Mouse (Mus musculus) right cerebral cortex, postnatal 10 days (tissue): ENCODE measurements around the gene Cbx1.
"Not testable (repeated sequence)": the region's sequence is repeated elsewhere in the genome, so short reads cannot be mapped to it uniquely, and the experiment has no call there.

ENCODE experiments used
- DNase-seq, 2 experiments: peaks; one replicate each; pipeline ENCODE4 v3.0.0; 2021; ENCODE audit warnings: low spot score in 2 of 2

Cbx1 gene

DNA sequence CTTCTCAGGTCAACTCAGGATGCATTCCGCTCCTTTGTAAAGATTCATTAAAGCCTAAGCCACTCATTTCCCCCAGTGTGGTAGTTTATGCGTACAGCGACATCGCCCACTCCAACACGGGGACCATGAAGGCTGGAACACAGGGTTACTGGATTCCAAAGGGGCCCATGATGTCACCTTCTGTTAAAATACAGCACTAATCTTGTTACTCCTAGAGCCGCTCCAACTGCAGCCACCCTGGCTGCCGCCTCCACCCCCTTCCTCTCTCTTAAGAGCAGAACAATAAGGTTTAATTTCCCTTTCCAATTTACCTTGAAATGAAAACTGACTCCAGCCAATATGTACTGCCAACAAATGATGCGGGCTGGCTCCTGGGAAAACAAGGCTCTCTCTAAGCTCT, 13.9 kb upstream of the Cbx1 start:
- no peak for DNase-seq

DNA sequence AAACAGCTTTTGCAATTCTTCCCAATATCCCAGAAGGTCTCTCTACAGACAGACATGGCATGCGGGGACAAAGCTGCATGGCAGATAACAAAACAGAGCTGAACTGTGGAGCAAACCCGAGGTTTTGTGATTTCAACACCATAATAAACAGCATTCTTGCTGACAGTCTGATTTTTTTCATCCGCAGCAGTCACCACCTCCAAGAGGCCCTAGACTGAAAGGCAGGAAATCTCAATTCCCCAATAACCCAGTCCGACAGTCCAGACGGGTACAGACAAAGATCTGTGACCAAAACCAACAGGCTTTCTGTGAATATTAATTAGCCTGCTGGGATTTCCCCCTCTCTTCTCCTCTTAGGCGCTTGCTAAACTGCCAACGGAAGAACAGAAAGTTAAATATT, 13.3 kb upstream of the Cbx1 start:
- no peak for DNase-seq

DNA sequence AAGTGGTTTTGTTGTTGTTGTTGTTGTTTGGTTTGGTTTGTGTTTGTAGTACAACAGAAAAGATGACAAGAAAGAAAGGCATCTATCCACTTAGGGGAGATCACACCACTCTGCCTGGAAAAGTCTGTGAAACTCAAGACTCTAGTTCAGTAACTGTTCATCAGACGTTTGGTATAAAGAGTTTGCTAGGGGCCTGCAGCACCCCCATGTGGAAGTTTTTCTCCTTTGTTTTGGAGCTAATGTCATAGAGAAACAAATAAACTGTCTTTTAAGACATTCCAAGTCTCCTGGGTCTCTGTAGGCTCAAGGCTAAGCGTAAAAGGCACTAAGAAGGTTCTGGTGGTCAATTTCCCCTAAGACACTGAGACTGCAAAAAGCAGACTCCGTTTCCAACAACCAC, 12.9 kb upstream of the Cbx1 start:
- DNase-seq: no peak

DNA sequence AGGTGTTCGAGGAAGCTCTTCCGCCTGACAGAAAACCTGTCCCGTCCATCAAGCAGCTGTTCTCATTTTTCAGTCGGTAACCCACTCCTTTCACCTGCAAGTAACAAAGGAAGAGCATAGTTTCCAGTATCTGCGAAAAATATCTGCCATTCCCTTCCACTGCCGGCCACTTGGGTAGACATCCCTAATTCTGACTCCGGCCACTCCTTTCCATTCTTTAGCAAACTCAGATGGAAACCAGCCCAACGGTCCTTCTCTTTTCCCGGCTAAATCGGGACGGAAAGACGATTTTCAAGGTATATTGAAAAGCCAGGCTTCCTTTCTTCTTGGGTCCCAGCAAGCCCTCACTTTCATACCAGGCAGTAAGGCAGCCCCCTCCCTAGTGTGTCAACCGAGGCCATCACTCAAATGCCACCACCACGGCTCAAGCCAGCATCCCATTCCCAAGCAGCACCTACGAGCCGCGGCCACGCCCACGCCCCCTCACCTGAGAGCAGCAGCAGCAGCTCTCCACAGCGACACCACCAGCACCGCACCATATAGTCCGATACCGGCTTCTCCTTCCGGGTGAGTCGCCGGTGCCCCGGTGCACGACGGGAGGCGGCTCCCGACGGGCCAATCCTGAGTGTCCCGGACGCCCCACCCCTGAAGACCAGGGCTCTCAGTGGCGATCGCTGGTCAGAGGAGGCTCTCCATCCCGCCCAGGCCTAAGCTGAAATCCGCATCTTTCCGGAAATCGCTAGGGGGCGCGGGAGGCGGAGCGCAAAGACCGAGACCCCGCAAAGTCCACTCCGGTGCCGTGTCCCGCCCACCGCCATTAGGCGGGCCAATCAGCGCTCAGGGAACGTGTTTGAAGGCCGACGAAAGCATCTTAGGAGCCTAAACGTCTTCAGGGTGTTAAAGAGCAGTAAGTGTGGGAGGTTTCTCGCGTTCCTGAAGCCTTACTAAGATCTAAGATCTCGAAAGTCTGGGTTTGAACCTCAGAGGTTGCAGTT, 11.7 kb upstream of the Cbx1 start, which contains the start of gene Snx11:
Gene Snx11 (minus strand): TSS at position 592 of the 995 bp plus-strand sequence.
- DNase-seq: peak; percentile 99 to 100

DNA sequence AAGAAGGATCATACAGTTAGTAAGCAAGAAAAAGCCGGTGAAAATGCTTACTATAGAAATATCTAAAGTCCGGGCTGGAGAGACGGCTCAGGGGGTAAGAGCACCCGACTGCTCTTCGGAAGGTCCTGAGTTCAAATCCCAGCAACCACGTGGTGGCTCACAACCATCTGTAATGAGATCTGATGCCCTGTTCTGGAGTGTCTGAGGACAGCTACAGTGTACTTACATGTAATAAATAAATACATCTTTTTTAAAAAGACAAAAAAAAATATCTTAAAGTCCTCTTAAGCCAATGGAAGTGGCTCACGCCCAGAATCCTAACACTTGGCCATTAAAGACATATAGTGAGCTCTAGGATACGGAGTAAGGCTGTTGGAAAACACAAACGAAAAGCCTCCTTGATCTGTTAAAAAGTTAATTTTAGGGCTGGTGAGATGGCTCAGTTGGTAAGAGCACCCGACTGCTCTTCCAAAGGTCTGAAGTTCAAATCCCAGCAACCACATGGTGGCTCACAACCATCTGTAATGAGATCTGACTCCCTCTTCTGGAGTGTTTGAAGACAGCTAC, 10.8 kb upstream of the Cbx1 start:
- not testable (repeated sequence) for DNase-seq

DNA sequence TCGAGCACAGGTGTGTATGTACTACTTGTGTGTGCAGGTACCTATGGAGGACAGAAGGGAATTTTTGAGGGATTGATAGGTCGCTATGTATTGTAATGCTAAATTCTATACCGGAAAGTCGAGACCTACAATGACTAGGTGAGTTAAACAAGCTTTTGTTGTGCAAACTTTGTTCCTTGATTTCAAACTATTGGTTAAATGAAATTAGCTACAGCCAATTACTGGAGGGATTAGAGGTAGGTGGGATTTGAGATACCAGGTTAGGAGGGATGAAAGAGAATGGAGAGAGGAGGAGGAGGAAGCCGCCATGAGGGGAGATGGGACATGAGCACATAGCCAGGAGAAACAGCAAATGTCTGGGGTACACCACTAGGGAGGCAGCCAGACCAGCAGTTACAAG, 8.6 kb upstream of the Cbx1 start:
- DNase-seq: no peak

DNA sequence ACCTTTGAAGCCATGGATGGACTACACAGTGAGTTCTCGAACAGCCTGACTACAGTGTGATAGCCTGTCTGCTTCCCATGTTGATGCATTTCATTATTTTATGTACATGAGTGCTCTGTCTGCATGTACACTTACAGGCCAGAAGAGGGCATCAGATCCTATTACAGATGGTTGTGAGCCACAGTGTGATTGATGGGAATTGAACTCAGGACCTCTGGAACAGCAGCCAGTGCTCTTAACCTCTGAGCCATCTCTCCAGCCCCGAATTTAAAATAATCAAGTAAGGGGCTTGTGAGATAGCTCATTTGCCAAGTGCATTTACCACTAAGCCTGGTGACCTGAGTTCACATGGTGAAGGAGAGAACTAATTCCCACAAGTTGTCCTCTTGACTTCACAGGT, 7.5 kb upstream of the Cbx1 start:
- no peak for DNase-seq

DNA sequence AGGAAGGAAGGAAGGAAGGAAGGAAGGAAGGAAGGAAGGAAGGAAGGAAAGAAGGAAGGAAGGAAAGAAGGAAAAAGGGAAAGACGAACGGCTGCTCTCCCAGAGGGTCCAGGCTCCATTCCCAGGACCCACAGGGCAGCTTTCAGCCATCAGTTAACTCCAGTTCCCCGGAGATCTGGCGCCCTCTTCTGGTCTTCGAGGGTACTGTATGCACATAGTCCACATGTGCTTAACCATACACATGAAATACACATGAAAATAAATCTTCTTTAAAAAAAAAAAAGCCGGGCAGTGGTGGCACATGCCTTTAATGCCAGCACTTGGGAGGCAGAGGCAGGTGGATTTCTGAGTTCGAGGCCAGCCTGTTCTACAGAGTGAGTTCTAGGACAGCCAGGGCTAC, 4.1 kb upstream of the Cbx1 start:
- DNase-seq: peak; percentile 55 to 76

DNA sequence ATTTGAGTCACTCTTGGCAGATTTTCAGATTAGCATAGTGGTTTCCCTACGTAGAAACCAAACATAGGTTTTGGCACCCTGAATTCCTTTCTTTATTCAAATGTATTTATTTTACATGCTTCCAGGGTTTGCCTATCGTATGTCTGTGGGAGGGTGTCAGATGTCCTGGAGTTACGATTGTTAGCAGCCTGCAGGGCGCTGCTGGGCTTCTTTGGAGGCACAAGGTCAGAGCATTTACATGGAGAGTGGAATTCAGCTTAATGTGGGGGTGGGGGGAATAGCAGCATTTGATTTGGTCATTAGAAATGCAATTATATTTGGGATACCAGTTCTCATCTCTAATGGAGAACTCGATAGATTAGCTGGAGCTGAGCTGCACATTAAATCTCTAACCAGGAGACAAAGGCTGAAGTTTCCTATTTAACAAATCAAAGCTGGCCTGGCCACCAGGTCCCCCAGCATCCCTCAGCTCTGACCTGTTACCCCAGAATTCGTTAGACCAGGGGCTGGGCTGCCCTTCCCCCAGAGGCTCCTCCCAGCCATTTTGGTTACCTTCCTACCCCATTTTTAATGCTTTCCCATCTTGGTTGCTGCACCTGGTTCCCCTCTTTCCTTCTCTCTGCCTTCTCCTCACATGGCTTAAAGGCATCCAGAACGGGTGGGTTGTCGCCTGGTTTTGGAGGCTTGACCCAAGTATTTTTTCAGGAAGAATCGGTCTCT, 2.0 kb upstream of the Cbx1 start:
- no peak for DNase-seq

DNA sequence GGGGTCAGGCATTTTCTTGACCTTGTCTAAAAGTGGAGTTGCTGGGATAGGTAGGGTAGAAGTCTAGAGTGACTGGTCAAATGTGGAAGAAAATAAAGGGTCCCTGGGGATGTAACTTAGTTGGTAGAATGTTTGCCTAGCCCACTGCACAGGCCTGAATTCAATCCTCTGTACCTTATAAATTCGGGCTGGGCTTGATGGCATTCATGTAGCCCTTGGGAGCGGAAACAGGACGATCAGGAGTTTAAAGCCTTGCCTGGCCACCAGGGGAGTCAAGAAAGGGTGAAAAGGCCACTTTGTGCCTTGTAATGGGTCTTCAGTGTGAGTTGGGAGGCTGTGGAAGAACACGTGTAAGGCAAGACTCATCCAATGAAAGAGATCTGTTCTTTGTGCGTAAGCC, 1.1 kb downstream of the Cbx1 start:
- DNase-seq: no peak

DNA sequence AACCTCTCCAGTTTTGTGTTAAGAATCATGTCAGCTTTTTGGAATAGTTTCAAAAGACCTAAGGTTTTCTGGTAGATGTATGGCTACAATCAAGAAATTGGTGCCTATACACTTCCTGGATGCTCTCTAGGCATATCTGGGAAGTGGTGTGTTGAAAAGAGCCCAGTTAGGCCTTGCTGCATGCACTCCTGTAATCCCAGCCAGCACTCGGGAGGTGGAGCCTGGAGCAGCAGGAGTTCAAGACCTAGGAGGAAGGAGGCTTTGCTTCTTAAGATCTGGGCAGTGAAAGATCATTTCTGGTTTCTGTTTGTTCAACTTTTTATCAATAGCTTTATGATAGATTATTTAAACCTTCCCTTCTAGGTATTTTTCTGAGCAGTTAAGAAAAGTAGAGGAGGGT, 1.8 kb downstream of the Cbx1 start:
- DNase-seq: no peak

DNA sequence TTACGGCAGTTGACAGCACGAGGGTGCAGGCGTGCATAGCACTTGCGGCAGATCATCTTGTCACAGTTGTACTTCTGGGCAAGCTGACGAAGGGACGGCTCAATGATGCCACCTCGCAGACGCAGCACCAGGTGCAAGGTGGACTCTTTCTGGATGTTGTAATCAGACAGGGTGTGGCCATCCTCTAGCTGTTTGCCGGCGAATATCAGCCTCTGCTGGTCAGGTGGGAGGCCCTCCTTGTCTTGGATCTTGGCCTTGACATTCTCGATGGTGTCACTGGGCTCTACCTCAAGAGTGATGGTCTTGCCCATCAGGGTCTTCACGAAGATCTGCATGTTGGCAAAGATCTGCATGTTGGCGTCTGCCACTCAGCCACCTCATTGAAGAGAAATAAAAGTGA, 6.6 kb downstream of the Cbx1 start:
- DNase-seq: no peak

DNA sequence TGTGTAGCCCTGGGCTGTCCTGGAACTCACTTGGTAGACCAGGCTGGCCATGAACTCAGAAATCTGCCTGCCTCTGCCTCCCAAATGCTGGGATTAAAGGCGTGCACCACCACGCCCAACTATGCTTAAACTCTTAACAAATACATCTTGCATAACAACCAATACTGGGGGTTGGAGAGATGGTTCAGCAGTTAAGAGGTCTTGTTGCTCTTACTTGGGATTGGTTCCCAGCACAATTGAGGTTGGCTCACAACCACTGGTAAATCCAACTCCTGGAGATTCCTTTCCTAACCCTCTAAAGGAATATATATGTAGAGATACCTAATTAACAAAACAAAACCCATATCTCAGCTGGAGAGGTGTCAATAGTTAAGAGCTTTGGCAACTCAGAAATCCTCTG, 7.2 kb downstream of the Cbx1 start:
- no peak for DNase-seq

DNA sequence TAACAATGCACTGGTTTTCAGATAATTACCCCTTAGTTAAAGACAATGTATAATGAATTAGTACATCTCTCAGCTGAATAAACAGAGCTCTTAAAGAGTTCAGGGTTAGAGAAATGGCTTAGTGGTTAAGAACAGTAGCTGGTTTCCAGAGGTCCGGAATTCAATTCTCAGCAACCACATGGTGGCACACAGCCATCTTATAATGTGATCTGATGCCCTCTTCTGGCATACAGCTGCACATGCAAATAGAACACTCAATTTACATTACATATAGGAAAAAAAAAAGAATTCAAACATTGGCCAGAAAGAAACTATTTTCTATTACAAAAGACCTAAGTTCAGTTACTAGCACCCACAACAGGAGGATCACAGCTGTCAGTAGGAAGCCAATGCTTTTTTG, 7.7 kb downstream of the Cbx1 start:
- no peak for DNase-seq

DNA sequence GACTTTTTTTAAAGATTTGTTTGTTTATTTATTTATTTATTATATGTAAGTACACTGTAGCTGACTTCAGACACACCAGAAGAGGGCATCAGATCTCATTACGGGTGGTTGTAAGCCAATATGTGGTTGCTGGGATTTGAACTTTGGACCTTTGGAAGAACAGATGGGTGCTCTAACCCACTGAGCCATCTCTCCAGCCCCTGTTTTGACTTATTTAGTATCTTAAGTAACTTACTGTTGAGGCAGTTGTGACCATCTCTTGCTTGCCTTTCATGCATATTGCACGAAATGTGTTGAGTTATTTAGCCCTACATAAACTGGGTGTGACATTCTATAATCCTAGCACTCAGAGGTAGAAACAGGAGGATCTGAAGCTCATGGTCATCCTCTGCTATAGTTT, 10.6 kb downstream of the Cbx1 start:
- DNase-seq: no peak

DNA sequence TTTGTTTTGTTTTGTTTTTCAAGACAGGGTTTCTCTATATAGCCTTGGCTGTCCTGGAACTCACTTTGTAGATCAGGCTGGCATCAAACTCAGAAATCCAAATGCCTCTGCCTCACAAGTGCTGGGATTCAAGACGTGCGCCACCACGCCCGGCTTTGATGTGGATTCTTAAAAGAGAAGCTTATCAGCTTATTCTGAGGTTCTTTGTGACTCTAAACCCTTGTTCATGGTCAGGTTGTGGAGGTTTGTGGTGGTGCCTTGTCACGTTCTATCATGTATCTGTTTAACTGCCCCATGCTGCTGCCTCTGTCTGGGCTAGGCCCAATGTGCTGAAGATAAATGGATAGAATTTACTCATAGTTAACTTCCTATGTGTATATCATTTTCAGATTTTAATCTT, 16.7 kb downstream of the Cbx1 start:
- no peak for DNase-seq

DNA sequence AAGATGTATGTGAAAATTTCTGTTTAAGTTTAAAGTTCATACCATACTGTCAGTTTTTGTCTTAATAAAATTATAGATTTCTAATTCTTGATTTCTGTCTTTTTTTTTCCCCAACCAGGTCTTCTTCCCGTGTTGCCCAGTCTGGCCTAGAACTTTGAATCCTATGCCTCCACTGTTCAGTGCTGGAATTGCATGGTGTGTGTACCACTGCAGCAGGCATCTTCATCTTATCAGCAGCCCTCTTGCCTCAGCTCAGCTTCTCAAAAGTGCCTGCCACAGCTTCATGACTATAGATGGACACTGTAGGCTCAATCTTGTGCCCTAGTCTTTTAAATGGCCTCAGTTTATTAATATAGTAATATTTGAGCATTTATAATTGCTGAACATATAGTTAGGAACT, 19.1 kb downstream of the Cbx1 start:
- DNase-seq: no peak

DNA sequence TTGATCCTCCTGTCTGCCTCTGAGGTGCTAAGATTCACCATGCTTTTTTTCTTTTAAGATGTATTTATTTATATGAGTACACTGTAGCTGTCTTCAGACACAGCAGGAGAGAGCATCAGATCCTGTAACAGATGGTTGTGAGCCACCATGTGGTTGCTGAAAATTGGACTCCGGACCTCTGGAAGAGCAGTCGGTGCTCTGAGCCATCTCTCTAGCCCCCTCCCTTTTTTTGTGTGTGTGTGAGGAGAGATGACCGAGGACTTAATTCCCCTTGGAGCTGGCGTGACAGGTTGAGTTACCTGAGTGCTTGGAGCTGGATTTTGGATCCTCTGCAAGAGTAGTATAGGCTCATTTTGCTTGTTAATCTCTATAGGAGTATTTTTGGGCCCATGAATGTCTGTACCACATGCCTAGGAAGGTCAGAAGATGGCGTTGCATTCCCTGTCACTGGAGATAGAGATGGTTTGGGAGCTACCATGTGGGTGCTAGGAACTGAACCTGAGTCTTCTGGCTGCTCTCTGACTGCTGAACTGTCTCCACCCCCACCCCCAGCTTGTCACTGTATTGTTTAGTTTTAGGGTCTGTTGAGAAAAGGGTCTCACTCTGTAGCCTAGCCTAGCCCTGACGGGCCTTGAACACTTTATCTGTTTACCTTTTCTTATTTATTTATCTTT, 20.8 kb downstream of the Cbx1 start:
- no peak for DNase-seq

DNA sequence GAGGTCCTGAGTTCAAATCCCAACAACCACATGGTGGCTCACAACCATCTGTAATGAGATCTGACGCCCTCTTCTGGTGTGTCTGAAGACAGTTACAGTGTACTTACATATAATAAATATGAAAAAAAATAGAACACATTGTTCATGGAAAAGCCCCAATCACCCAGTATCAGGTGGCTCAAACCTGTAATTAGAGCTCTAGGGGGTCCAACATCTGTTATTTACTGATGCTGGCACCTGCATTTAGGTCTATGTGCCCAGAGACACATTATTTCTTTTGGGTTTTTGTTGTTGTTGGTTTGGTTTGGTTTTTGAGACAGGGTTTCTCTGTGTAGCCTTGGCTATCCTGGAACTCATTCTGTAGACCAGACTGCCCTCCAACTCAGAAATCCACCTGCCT, 22.3 kb downstream of the Cbx1 start:
- not testable (repeated sequence) for DNase-seq

DNA sequence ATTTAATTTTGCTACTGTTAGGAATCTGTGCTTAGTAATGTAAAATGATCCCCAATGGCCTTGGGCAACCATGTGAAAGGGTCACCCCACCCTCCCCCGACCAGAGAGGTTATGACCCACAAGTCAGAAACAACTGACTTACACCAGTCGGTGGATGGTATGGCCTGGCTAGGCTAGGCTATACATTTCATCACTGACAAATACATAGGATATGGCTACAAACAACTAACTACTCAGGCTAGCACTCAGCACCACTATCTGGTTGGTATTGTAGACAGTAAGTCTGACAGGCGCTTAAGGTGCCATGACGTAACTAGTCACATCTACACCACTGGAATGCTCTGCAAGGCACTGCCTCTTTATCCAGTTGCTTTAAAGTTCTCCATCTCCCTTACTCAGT, 24.5 kb downstream of the Cbx1 start:
- DNase-seq: no peak

DNA sequence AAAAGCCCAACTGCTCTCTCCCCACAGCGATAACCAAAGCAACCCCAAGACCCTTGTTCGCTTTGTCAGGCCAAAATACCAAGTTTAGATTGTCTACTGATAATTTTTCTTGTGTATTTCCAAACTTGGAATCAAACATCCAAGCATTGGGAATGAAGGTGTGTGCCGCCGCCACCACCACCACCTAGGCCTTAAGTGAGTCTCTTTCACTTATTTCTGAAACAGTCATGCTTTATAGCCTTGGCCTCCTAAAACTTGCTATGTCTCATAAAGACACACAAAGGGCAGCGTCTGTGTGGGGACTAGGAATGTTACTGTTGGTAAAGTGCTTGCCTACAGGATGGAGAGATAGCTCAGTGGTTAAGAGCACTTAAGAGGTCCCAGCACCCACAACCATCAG, 25.0 kb downstream of the Cbx1 start:
- DNase-seq: no peak

DNA sequence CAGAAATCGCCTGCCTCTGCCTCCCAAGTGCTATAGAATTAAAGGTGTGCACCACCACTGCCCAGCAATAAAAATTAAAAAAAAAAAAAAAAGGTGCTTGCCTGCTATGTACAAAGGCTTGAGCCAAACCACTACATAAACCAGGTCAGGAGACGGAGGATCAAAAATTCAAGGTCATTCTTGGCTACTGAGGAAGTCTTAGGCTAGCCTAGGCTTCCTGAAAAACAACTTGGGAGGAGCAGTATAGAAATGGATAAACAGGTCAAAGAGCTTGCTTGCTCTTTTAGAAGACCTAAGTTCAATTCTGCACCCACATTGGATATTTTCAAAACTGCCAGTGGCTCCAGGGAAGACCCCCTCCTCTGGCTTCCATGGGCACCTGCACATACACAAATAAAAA, 25.5 kb downstream of the Cbx1 start:
- no peak for DNase-seq
